Comparison of ENCODE assay signal across 10 mouse cellular contexts in genomic region chr14:20786611-20787015, GRCm38 (mm10). TPM values are rescaled to one million over a fixed set of nuclear protein-coding genes. Genes with fewer than 3 reads are reported as not detected.
DNase-seq lines count a peak whose midpoint lies in the region; ATAC-seq and TF ChIP-seq lines count a peak whose summit lies in the region.
"Had no signal": no experiment of that assay in that cellular context is flagged by ENCODE, and none has a peak within 500 bp of the region (broad histone marks: within the 10 kb centered on the region; RNA-seq: fewer than 3 reads in every experiment).

No protein-coding gene starts in this region.

- WGBS in kidney, postnatal 0 days, result 66% methylated on average over 4 of the region's 4 CpGs
- WGBS in intestine, embryonic 15.5 days, result 63% methylated on average over 4 of the region's 4 CpGs
- WGBS in hindbrain, embryonic 14.5 days, result 75% methylated on average over 4 of the region's 4 CpGs

- no peak overlapping the region for H3K4me2 ChIP-seq in kidney, postnatal 0 days (ENCODE audit: low read length)
- H3K4me2 ChIP-seq in intestine, embryonic 15.5 days (replicated peaks), result no peak overlapping the region
- no peak overlapping the region for H3K4me2 ChIP-seq in hindbrain, embryonic 14.5 days (replicated peaks)

- no peaks in the 10 kb centered on the region for H3K9me3 ChIP-seq in kidney, postnatal 0 days (replicated peaks; ENCODE audit: low read length)
- no peaks in the 10 kb centered on the region for H3K9me3 ChIP-seq in intestine, embryonic 15.5 days
- H3K9me3 ChIP-seq in hindbrain, embryonic 14.5 days (ENCODE audit: control insufficient read depth, low read length), result no peaks in the 10 kb centered on the region

- peaks cover 34% of the 10 kb centered on the region for H3K36me3 ChIP-seq in kidney, postnatal 0 days (ENCODE audit: insufficient read depth, low read length)
- peaks cover 31% of the 10 kb centered on the region for H3K36me3 ChIP-seq in intestine, embryonic 15.5 days
- peaks cover 81% of the 10 kb centered on the region for H3K36me3 ChIP-seq in hindbrain, embryonic 14.5 days (replicated peaks; ENCODE audit: control insufficient read depth, insufficient read depth)

- TF ChIP-seq CTCF in kidney, postnatal 0 days (IDR thresholded peaks at IDR 0.05; ENCODE audit: low read depth), result no peak

- H3K4me1 ChIP-seq in kidney, postnatal 0 days (replicated peaks; ENCODE audit: insufficient read depth, low read length), result peaks cover 11% of the 10 kb centered on the region
- peaks cover 29% of the 10 kb centered on the region for H3K4me1 ChIP-seq in intestine, embryonic 15.5 days (replicated peaks)
- peaks cover 4% of the 10 kb centered on the region; the same call in 1 of the 2 replicates for H3K4me1 ChIP-seq in hindbrain, embryonic 14.5 days (replicated peaks; ENCODE audit: control insufficient read depth, insufficient read depth, low read length)

- no peak overlapping the region for H3K4me3 ChIP-seq in kidney, postnatal 0 days (replicated peaks; ENCODE audit: low read depth, low read length)
- no peak overlapping the region for H3K4me3 ChIP-seq in intestine, embryonic 15.5 days (replicated peaks)
- no peak overlapping the region for H3K4me3 ChIP-seq in hindbrain, embryonic 14.5 days (replicated peaks; ENCODE audit: low read length)

- no peak for ATAC-seq in kidney, postnatal 0 days (replicated peaks; ENCODE audit: low FRiP score, low read depth)
- ATAC-seq in intestine, embryonic 15.5 days, result peak; percentile 42
- no peak for ATAC-seq in hindbrain, embryonic 14.5 days (ENCODE audit: low FRiP score)
- ATAC-seq: forebrain, embryonic 16.5 days had no signal

- peak overlapping the region; percentile 20; the same call in 1 of the 2 replicates for H3K27ac ChIP-seq in kidney, postnatal 0 days
- H3K27ac ChIP-seq in intestine, embryonic 15.5 days, result peak overlapping the region; percentile 29; the same call in 1 of the 2 replicates
- no peak overlapping the region for H3K27ac ChIP-seq in hindbrain, embryonic 14.5 days

- H3K9ac ChIP-seq in kidney, postnatal 0 days (ENCODE audit: low read depth, low read length), result no peak overlapping the region
- no peak overlapping the region for H3K9ac ChIP-seq in intestine, embryonic 15.5 days
- no peak overlapping the region for H3K9ac ChIP-seq in hindbrain, embryonic 14.5 days

- peak; percentile 42 for DNase-seq in kidney, postnatal 0 days (ENCODE audit: low spot score)
- DNase-seq in kidney, adult 8-10 months, result no peak
- peak; percentile 39 for DNase-seq in thymus, postnatal 14 days
- no peak for DNase-seq in thymus, postnatal 0 days (ENCODE audit: low spot score)
- no peak for DNase-seq in B cell, adult 2 months
- no peak for DNase-seq in hindbrain, embryonic 14.5 days (ENCODE audit: low spot score)
- DNase-seq: kidney, adult 11 months; left cerebral cortex, postnatal 4 days had no signal

- no peaks in the 10 kb centered on the region for H3K27me3 ChIP-seq in kidney, postnatal 0 days (ENCODE audit: insufficient read depth, low read length)
- H3K27me3 ChIP-seq in intestine, embryonic 15.5 days (replicated peaks), result no peaks in the 10 kb centered on the region
- H3K27me3 ChIP-seq in hindbrain, embryonic 14.5 days (ENCODE audit: control insufficient read depth, insufficient read depth, low read length), result no peaks in the 10 kb centered on the region

RNA-seq across cellular contexts. Expression of gene Camk2g, which starts 7.3 kb away (rescaled TPM):
- polyA plus RNA-seq in kidney, postnatal 0 days (2015; fragmentation: Nextera tagmentation; extraction: Ambion mirVana), result 36.5 and 45.5 TPM in 2 replicates
- 53.2 and 56.4 TPM in 2 replicates for polyA plus RNA-seq in thymus, postnatal 0 days (2015; fragmentation: Nextera tagmentation; extraction: Ambion mirVana)
- 37.1 and 42.3 TPM in 2 replicates for polyA plus RNA-seq in intestine, embryonic 15.5 days (2015; fragmentation: Nextera tagmentation; extraction: Ambion mirVana)
- 166 and 197 TPM in 2 replicates for polyA plus RNA-seq in hindbrain, embryonic 14.5 days (2014; fragmentation: Nextera tagmentation; extraction: Ambion mirVana)

RNA-seq across cellular contexts. Expression of gene Plau, which starts 49.8 kb away (rescaled TPM):
- 70.2 and 74.7 TPM in 2 replicates for polyA plus RNA-seq in kidney, postnatal 0 days (2015; fragmentation: Nextera tagmentation; extraction: Ambion mirVana)
- 3.5 and 3.7 TPM in 2 replicates for polyA plus RNA-seq in thymus, postnatal 0 days (2015; fragmentation: Nextera tagmentation; extraction: Ambion mirVana)
- 2.5 and 2.9 TPM in 2 replicates for polyA plus RNA-seq in intestine, embryonic 15.5 days (2015; fragmentation: Nextera tagmentation; extraction: Ambion mirVana)
- polyA plus RNA-seq in hindbrain, embryonic 14.5 days (2014; fragmentation: Nextera tagmentation; extraction: Ambion mirVana), result 0.27 and 0.34 TPM in 2 replicates

RNA-seq across cellular contexts. Expression of gene Ndst2, which starts 52.3 kb away (rescaled TPM):
- polyA plus RNA-seq in kidney, postnatal 0 days (2015; fragmentation: Nextera tagmentation; extraction: Ambion mirVana), result 18.2 and 19.3 TPM in 2 replicates
- 9.2 and 9.8 TPM in 2 replicates for polyA plus RNA-seq in thymus, postnatal 0 days (2015; fragmentation: Nextera tagmentation; extraction: Ambion mirVana)
- 20.4 and 21.9 TPM in 2 replicates for polyA plus RNA-seq in intestine, embryonic 15.5 days (2015; fragmentation: Nextera tagmentation; extraction: Ambion mirVana)
- polyA plus RNA-seq in hindbrain, embryonic 14.5 days (2014; fragmentation: Nextera tagmentation; extraction: Ambion mirVana), result 17.1 and 17.7 TPM in 2 replicates

Comparison
In these comparisons a context has a peak if more than half of its experiments do, and no peak if none do; other contexts are left out.
1. DNase-seq: peak in kidney, postnatal 0 days (single experiment) and thymus, postnatal 14 days (single experiment); none in kidney, adult 8-10 months (0 of 2), thymus, postnatal 0 days (single experiment), B cell, adult 2 months (0 of 2) and hindbrain, embryonic 14.5 days (single experiment).
2. RNA of gene Plau, which starts 49.8 kb away (polyA plus RNA-seq): 70.2 to 74.7 TPM in kidney, postnatal 0 days; 3.5 to 3.7 TPM in thymus, postnatal 0 days, 2.5 to 2.9 TPM in intestine, embryonic 15.5 days and 0.27 to 0.34 TPM in hindbrain, embryonic 14.5 days; every median in the first group is over 10 times any median in the second.